Mouse (Mus musculus): ENCODE measurements around the gene Btn2a2.

Gene Btn2a2

GRCm38 (mm10) chr13:23521703-23522102 lies 33.0 kb upstream of the Btn2a2 start:
- DNase-seq (ENCODE audit: low spot score), result peak; percentile 82

- DNase-seq (ENCODE audit: low spot score), result peak; percentile 92
Observed at GRCm38 (mm10) chr13:23519416-23519815, 30.8 kb upstream of the Btn2a2 start.

- DNase-seq (ENCODE audit: low spot score), result peak; percentile 91
Observed at GRCm38 (mm10) chr13:23518885-23519284, 30.2 kb upstream of the Btn2a2 start.

- DNase-seq (ENCODE audit: low spot score), result no peak
Observed at GRCm38 (mm10) chr13:23518295-23518603, 29.6 kb upstream of the Btn2a2 start.

- DNase-seq (ENCODE audit: low spot score), result peak; percentile 91
Observed at GRCm38 (mm10) chr13:23517603-23518294, 29.1 kb upstream of the Btn2a2 start.

GRCm38 (mm10) chr13:23516822-23517602 lies 28.4 kb upstream of the Btn2a2 start:
- DNase-seq (ENCODE audit: low spot score), result peak; percentile 96

- DNase-seq (ENCODE audit: low spot score), result no peak
Observed at GRCm38 (mm10) chr13:23515826-23516620, 27.4 kb upstream of the Btn2a2 start.

- DNase-seq (ENCODE audit: low spot score), result no peak
Observed at GRCm38 (mm10) chr13:23515281-23515680, 26.6 kb upstream of the Btn2a2 start.

GRCm38 (mm10) chr13:23513517-23513916 lies 24.9 kb upstream of the Btn2a2 start:
- no peak for DNase-seq (ENCODE audit: low spot score)

GRCm38 (mm10) chr13:23510127-23510526 lies 21.5 kb upstream of the Btn2a2 start:
- DNase-seq (ENCODE audit: low spot score), result no peak

GRCm38 (mm10) chr13:23506819-23507515 lies 18.3 kb upstream of the Btn2a2 start:
- no peak for DNase-seq (ENCODE audit: low spot score)

GRCm38 (mm10) chr13:23506351-23506750 lies 17.7 kb upstream of the Btn2a2 start:
- DNase-seq (ENCODE audit: low spot score), result peak; percentile 80

- DNase-seq (ENCODE audit: low spot score), result no peak
Observed at GRCm38 (mm10) chr13:23505662-23506345, 17.1 kb upstream of the Btn2a2 start.

GRCm38 (mm10) chr13:23503797-23504196 lies 15.1 kb upstream of the Btn2a2 start:
- DNase-seq (ENCODE audit: low spot score), result peak; percentile 88

GRCm38 (mm10) chr13:23502916-23503315 lies 14.3 kb upstream of the Btn2a2 start:
- DNase-seq (ENCODE audit: low spot score), result no peak

GRCm38 (mm10) chr13:23502031-23502567 lies 13.4 kb upstream of the Btn2a2 start:
- DNase-seq (ENCODE audit: low spot score), result no peak

GRCm38 (mm10) chr13:23501511-23501910 lies 12.9 kb upstream of the Btn2a2 start:
- no peak for DNase-seq (ENCODE audit: low spot score)

- peak; percentile 87 for DNase-seq (ENCODE audit: low spot score)
Observed at GRCm38 (mm10) chr13:23500424-23501200, 12.0 kb upstream of the Btn2a2 start.

- no peak for DNase-seq (ENCODE audit: low spot score)
Observed at GRCm38 (mm10) chr13:23499943-23500342, 11.3 kb upstream of the Btn2a2 start.

- DNase-seq (ENCODE audit: low spot score), result no peak
Observed at GRCm38 (mm10) chr13:23498653-23499052, 10.0 kb upstream of the Btn2a2 start.
